Mouse (Mus musculus): Measurements from ENCODE around the gene Nfyb. TPM values are rescaled to one million over a fixed set of nuclear protein-coding genes. Genes with fewer than 3 reads are reported as not detected.

Gene Nfyb
- total and polyA plus RNA-seq, 2 experiments from 2014 or later = 26.5 to 44.0 TPM

GRCm38 (mm10) chr10:82777886-82778285 lies 13.9 kb upstream of the Nfyb start:
- H3K36me3 ChIP-seq (ENCODE audit: insufficient read depth, low read length) = no peaks in the 10 kb centered on the region
- ATAC-seq (ENCODE audit: low FRiP score) (no peak), DNase-seq (ENCODE audit: low spot score) (no peak)
- H3K4me2 ChIP-seq (ENCODE audit: low read depth, low read length, poor library complexity, severe bottlenecking) = no peak overlapping the region
- no peaks in the 10 kb centered on the region for H3K27me3 ChIP-seq (ENCODE audit: insufficient read depth, low read length)
- no peak for TF ChIP-seq CTCF (IDR thresholded peaks at IDR 0.05)
- H3K9ac ChIP-seq (replicated peaks; ENCODE audit: low read length, poor library complexity, severe bottlenecking) = no peak overlapping the region
- 35% methylated on average over 13 of the region's 13 CpGs for WGBS
- H3K4me1 ChIP-seq (ENCODE audit: insufficient read depth, low read length) = no peaks in the 10 kb centered on the region
- no peak overlapping the region for H3K27ac ChIP-seq (ENCODE audit: low read depth, low read length)
- H3K9me3 ChIP-seq (ENCODE audit: low read length) = no peaks in the 10 kb centered on the region
- H3K4me3 ChIP-seq (ENCODE audit: low read depth, low read length) = no peak overlapping the region

GRCm38 (mm10) chr10:82777075-82777474 lies 13.1 kb upstream of the Nfyb start:
- Histone ChIP-seq H3K9me3 (ENCODE audit: low read length) (no peaks in the 10 kb centered on the region), H3K9ac (replicated peaks; ENCODE audit: low read length, poor library complexity, severe bottlenecking) (no peak overlapping the region), H3K4me2 (ENCODE audit: low read depth, low read length, poor library complexity, severe bottlenecking) (no peak overlapping the region), H3K27me3 (ENCODE audit: insufficient read depth, low read length) (no peaks in the 10 kb centered on the region), H3K36me3 (ENCODE audit: insufficient read depth, low read length) (no peaks in the 10 kb centered on the region), H3K27ac (ENCODE audit: low read depth, low read length) (no peak overlapping the region), H3K4me1 (ENCODE audit: insufficient read depth, low read length) (no peaks in the 10 kb centered on the region), H3K4me3 (ENCODE audit: low read depth, low read length) (no peak overlapping the region)
- DNase-seq (ENCODE audit: low spot score) = no peak
- ATAC-seq (ENCODE audit: low FRiP score) = no peak
- no peak for TF ChIP-seq CTCF (IDR thresholded peaks at IDR 0.05)
- 63% methylated on average over 2 of the region's 2 CpGs for WGBS

DNA sequence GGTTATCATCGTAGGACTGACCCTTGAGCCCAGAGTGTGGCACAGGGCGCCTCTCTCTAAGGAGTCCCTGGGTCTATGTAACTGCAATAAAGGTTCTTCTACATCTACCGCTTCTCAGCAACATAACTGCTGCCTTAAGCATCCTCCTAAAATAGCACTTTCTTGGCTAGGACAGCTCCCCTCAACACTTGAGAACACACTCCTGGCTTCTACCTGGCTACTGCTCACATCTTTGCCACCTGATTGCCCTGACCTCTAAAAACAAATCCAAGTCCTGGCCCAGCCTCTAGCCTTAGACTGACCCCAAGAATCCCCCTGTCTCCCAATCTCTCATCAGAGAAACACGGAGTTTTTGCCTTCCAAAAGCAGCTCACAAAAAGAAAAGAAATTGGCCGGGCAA lies 10.9 kb upstream of the Nfyb start:
- DNase-seq (ENCODE audit: low spot score) (no peak), ATAC-seq (ENCODE audit: low FRiP score) (no peak)
- 91% methylated on average over 5 of the region's 5 CpGs for WGBS
- no peak overlapping the region for H3K4me2 ChIP-seq (ENCODE audit: low read depth, low read length, poor library complexity, severe bottlenecking)
- TF ChIP-seq CTCF (IDR thresholded peaks at IDR 0.05) = no peak
- H3K9me3 ChIP-seq (ENCODE audit: low read length) = no peaks in the 10 kb centered on the region
- no peak overlapping the region for H3K27ac ChIP-seq (ENCODE audit: low read depth, low read length)
- no peaks in the 10 kb centered on the region for H3K27me3 ChIP-seq (ENCODE audit: insufficient read depth, low read length)
- no peaks in the 10 kb centered on the region for H3K4me1 ChIP-seq (ENCODE audit: insufficient read depth, low read length)
- H3K4me3 ChIP-seq (ENCODE audit: low read depth, low read length) = no peak overlapping the region
- no peaks in the 10 kb centered on the region for H3K36me3 ChIP-seq (ENCODE audit: insufficient read depth, low read length)
- no peak overlapping the region for H3K9ac ChIP-seq (replicated peaks; ENCODE audit: low read length, poor library complexity, severe bottlenecking)

DNA sequence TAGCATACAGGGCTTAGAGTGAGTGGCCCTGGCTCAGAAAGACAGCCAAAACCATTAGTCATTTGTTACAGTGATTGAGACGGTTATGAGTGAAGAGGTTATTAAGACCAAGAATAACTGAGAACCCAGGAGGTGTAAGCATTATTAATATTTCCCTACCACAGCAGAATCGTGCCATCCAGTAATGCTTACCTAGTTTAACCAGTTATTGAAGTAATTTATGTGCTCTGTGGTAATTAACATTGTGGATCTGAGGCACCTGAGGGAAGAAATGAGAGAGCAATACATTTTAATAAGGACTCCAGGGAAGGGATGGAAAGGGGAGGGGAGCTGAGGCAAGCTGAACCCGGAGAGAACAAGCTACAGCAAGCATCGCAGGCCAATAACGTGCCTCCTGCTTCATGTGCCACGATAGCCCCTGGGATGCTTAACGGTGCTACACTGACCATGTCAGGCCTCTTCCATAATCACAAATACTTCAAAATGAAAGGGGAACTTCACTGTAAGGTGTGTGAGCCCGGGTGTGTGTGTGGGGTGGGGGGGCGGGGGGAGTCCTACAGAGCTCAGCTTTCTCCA lies 7.7 kb upstream of the Nfyb start:
- Histone ChIP-seq H3K4me1 (ENCODE audit: insufficient read depth, low read length) (no peaks in the 10 kb centered on the region), H3K9ac (replicated peaks; ENCODE audit: low read length, poor library complexity, severe bottlenecking) (no peak overlapping the region), H3K4me3 (ENCODE audit: low read depth, low read length) (no peak overlapping the region), H3K27me3 (ENCODE audit: insufficient read depth, low read length) (no peaks in the 10 kb centered on the region), H3K36me3 (ENCODE audit: insufficient read depth, low read length) (no peaks in the 10 kb centered on the region), H3K4me2 (ENCODE audit: low read depth, low read length, poor library complexity, severe bottlenecking) (no peak overlapping the region), H3K9me3 (ENCODE audit: low read length) (no peaks in the 10 kb centered on the region), H3K27ac (ENCODE audit: low read depth, low read length) (no peak overlapping the region)
- no peak for DNase-seq (ENCODE audit: low spot score)
- TF ChIP-seq CTCF (IDR thresholded peaks at IDR 0.05) = no peak
- 66% methylated on average over 9 of the region's 9 CpGs for WGBS
- no peak for ATAC-seq (ENCODE audit: low FRiP score)

- 80% methylated on average over 2 of the region's 2 CpGs for WGBS
- no peak for ATAC-seq (ENCODE audit: low FRiP score)
- no peak overlapping the region for H3K4me3 ChIP-seq (ENCODE audit: low read depth, low read length)
- no peak overlapping the region for H3K9ac ChIP-seq (replicated peaks; ENCODE audit: low read length, poor library complexity, severe bottlenecking)
- no peaks in the 10 kb centered on the region for H3K27me3 ChIP-seq (ENCODE audit: insufficient read depth, low read length)
- no peak overlapping the region for H3K27ac ChIP-seq (ENCODE audit: low read depth, low read length)
- no peaks in the 10 kb centered on the region for H3K9me3 ChIP-seq (ENCODE audit: low read length)
- no peak for TF ChIP-seq CTCF (IDR thresholded peaks at IDR 0.05)
- H3K4me1 ChIP-seq (ENCODE audit: insufficient read depth, low read length) = no peaks in the 10 kb centered on the region
- H3K4me2 ChIP-seq (ENCODE audit: low read depth, low read length, poor library complexity, severe bottlenecking) = no peak overlapping the region
- H3K36me3 ChIP-seq (ENCODE audit: insufficient read depth, low read length) = no peaks in the 10 kb centered on the region
- DNase-seq (ENCODE audit: low spot score) = no peak
These were observed 6.8 kb upstream of the Nfyb start for GRCm38 (mm10) chr10:82770713-82771112.

GRCm38 (mm10) chr10:82768901-82769300 lies 5.0 kb upstream of the Nfyb start:
- H3K9me3 ChIP-seq (ENCODE audit: low read length) = no peaks in the 10 kb centered on the region
- DNase-seq (ENCODE audit: low spot score) = peak; percentile 14
- no peak overlapping the region for H3K4me2 ChIP-seq (ENCODE audit: low read depth, low read length, poor library complexity, severe bottlenecking)
- no peaks in the 10 kb centered on the region for H3K27me3 ChIP-seq (ENCODE audit: insufficient read depth, low read length)
- no peaks in the 10 kb centered on the region for H3K36me3 ChIP-seq (ENCODE audit: insufficient read depth, low read length)
- H3K4me1 ChIP-seq (ENCODE audit: insufficient read depth, low read length) = no peaks in the 10 kb centered on the region
- no peak overlapping the region for H3K4me3 ChIP-seq (ENCODE audit: low read depth, low read length)
- H3K9ac ChIP-seq (replicated peaks; ENCODE audit: low read length, poor library complexity, severe bottlenecking) = no peak overlapping the region
- no peak overlapping the region for H3K27ac ChIP-seq (ENCODE audit: low read depth, low read length)
- ATAC-seq (ENCODE audit: low FRiP score) = no peak
- WGBS = 32% methylated on average over 9 of the region's 9 CpGs
- TF ChIP-seq CTCF (IDR thresholded peaks at IDR 0.05) = no peak

All from midbrain, postnatal 0 days (tissue).